Mouse (Mus musculus) intestine, embryonic 16.5 days (tissue): ENCODE results near the gene Apeh. TPM values are rescaled to one million over a fixed set of nuclear protein-coding genes. Genes with fewer than 3 reads are reported as not detected.

Experiments used
- ATAC-seq: fragments of 200-750 bp; cut with Nextera tagmentation; 2 replicates; pipeline ENCODE4 v1.8.0; 2017; ENCODE audit warnings: moderate TSS enrichment, moderate library complexity
- H3K27ac ChIP-seq: fragments of 300-500 bp; sonication (generic); 2 replicates; pipeline ENCODE4 v1.5.1; 2014; ENCODE audit warnings: mild to moderate bottlenecking, low read length
- H3K27me3 ChIP-seq: fragments of 300-500 bp; sonication (generic); replicated peaks from 2 replicates; pipeline ENCODE4 v1.6.1; 2014; ENCODE audit warnings: low read length, control low read depth, mixed read lengths; ENCODE audit not compliant: control insufficient read depth, insufficient read depth
- H3K36me3 ChIP-seq: fragments of 300-500 bp; sonication (generic); 2 replicates; pipeline ENCODE4 v1.6.1; 2014; ENCODE audit warnings: low read length, control low read depth; ENCODE audit not compliant: control insufficient read depth, insufficient read depth
- H3K4me1 ChIP-seq: fragments of 300-500 bp; sonication (generic); 2 replicates; pipeline ENCODE4 v1.6.1; 2014; ENCODE audit warnings: low read length, control low read depth, mixed read lengths; ENCODE audit not compliant: control insufficient read depth, insufficient read depth
- H3K4me2 ChIP-seq: fragments of 300-500 bp; sonication (generic); 2 replicates; pipeline ENCODE4 v1.6.1; 2014; ENCODE audit warnings: low read depth, low read length, control low read depth
- H3K4me3 ChIP-seq: fragments of 300-500 bp; sonication (generic); 2 replicates; pipeline ENCODE4 v1.5.1; 2014; ENCODE audit warnings: mild to moderate bottlenecking, low read length
- H3K9ac ChIP-seq: fragments of 300-500 bp; sonication (generic); 2 replicates; pipeline ENCODE4 v1.6.1; 2014; ENCODE audit warnings: low read depth, low read length
- H3K9me3 ChIP-seq: fragments of 300-500 bp; sonication (generic); 2 replicates; pipeline ENCODE4 v1.6.1; 2016; ENCODE audit warnings: low read length, control low read depth; ENCODE audit not compliant: control insufficient read depth
- WGBS: fragments of 180-500 bp; shearing (Covaris S2); extraction: QIAGEN DNeasy Blood & Tissue Kit; methylation state at CpG from one replicate; pipeline ENCODE4 v1.1.7; 2014; 5-methylcytosine and 5-hydroxymethylcytosine counted together
- polyA plus RNA-seq: library from polyadenylated mRNA; unstranded; fragments of >200 nt; fragmentation: Nextera tagmentation; extraction: Ambion mirVana; gene quantifications from 2 replicates; pipeline ENCODE4 v1.2.1, GENCODE M21; 2015

Apeh gene
- polyA plus RNA-seq, 1 experiment from 2014 or later, result 105 TPM

GRCm38 (mm10) chr9:108111101-108111592 is 16.7 kb upstream of the Apeh start:
- Histone ChIP-seq H3K4me3 (peak overlapping the region; percentile 27), H3K27me3 (0 out of 2 replicates have a peak, but pooled peaks cover 7% of the 10 kb centered on the region), H3K4me1 (peaks cover 20% of the 10 kb centered on the region), H3K4me2 (peak overlapping the region; percentile 56), H3K36me3 (no peaks in the 10 kb centered on the region), H3K27ac (peak overlapping the region; percentile 44), H3K9ac (peak overlapping the region; percentile 49), H3K9me3 (no peaks in the 10 kb centered on the region)
- peak; percentile 22 for ATAC-seq
- WGBS, result 8% methylated on average over 22 of the region's 22 CpGs

GRCm38 (mm10) chr9:108110160-108110559 is 15.8 kb upstream of the Apeh start:
- H3K27me3 ChIP-seq, result 0 out of 2 replicates have a peak, but pooled peaks cover 6% of the 10 kb centered on the region
- no peaks in the 10 kb centered on the region for H3K9me3 ChIP-seq
- H3K27ac ChIP-seq, result no peak overlapping the region
- WGBS, result 73% methylated on average over 16 of the region's 16 CpGs
- peaks cover 28% of the 10 kb centered on the region for H3K4me1 ChIP-seq
- peak overlapping the region; percentile 49 for H3K9ac ChIP-seq
- no peaks in the 10 kb centered on the region for H3K36me3 ChIP-seq
- H3K4me3 ChIP-seq, result peak overlapping the region; percentile 27
- no peak; the same call in 1 of the 2 replicates for ATAC-seq
- peak overlapping the region; percentile 56 for H3K4me2 ChIP-seq

- Histone ChIP-seq H3K36me3 (no peaks in the 10 kb centered on the region), H3K27me3 (no peaks in the 10 kb centered on the region), H3K27ac (no peak overlapping the region), H3K4me2 (no peak overlapping the region), H3K9me3 (no peaks in the 10 kb centered on the region), H3K4me1 (peaks cover 37% of the 10 kb centered on the region), H3K4me3 (no peak overlapping the region), H3K9ac (no peak overlapping the region)
- no peak for ATAC-seq
- WGBS, result 94% methylated on average over 16 of the region's 16 CpGs
Measured at GRCm38 (mm10) chr9:108107867-108108266, 13.5 kb upstream of the Apeh start.

- Histone ChIP-seq H3K36me3 (no peaks in the 10 kb centered on the region), H3K27ac (no peak overlapping the region), H3K4me3 (no peak overlapping the region), H3K9me3 (no peaks in the 10 kb centered on the region), H3K4me2 (no peak overlapping the region), H3K4me1 (peaks cover 33% of the 10 kb centered on the region), H3K9ac (peak overlapping the region; percentile 71; the same call in 1 of the 2 replicates), H3K27me3 (no peaks in the 10 kb centered on the region)
- 86% methylated on average over 23 of the region's 23 CpGs for WGBS
- no peak for ATAC-seq
Measured at GRCm38 (mm10) chr9:108106090-108106489, 11.7 kb upstream of the Apeh start.

GRCm38 (mm10) chr9:108105549-108105863 is 11.1 kb upstream of the Apeh start:
- Histone ChIP-seq H3K9ac (peak overlapping the region; percentile 71), H3K9me3 (no peaks in the 10 kb centered on the region), H3K27me3 (no peaks in the 10 kb centered on the region), H3K4me3 (peak overlapping the region; percentile 48; the same call in 1 of the 2 replicates), H3K36me3 (no peaks in the 10 kb centered on the region), H3K4me2 (peak overlapping the region; percentile 54), H3K4me1 (peaks cover 27% of the 10 kb centered on the region), H3K27ac (peak overlapping the region; percentile 77)
- no peak; the same call in 1 of the 2 replicates for ATAC-seq
- 84% methylated on average over 12 of the region's 12 CpGs for WGBS

GRCm38 (mm10) chr9:108104766-108105548 is 10.6 kb upstream of the Apeh start:
- Histone ChIP-seq H3K9me3 (no peaks in the 10 kb centered on the region), H3K27ac (peak overlapping the region; percentile 77), H3K27me3 (no peaks in the 10 kb centered on the region), H3K36me3 (no peaks in the 10 kb centered on the region), H3K4me3 (peak overlapping the region; percentile 48), H3K4me2 (peak overlapping the region; percentile 54), H3K9ac (peak overlapping the region; percentile 71), H3K4me1 (peaks cover 21% of the 10 kb centered on the region)
- 39% methylated on average over 31 of the region's 31 CpGs for WGBS
- peak; percentile 91 for ATAC-seq

GRCm38 (mm10) chr9:108099619-108100018 is 5.2 kb upstream of the Apeh start:
- no peak overlapping the region for H3K4me3 ChIP-seq
- WGBS, result 88% methylated on average over 8 of the region's 8 CpGs

GRCm38 (mm10) chr9:108095949-108096712 is 1.7 kb upstream of the Apeh start:
- ATAC-seq, result no peak
- Histone ChIP-seq H3K27ac (peak overlapping the region; percentile 28; the same call in 1 of the 2 replicates), H3K4me3 (no peak overlapping the region), H3K9ac (no peak overlapping the region), H3K9me3 (no peaks in the 10 kb centered on the region), H3K36me3 (0 out of 2 replicates have a peak, but pooled peaks cover 2% of the 10 kb centered on the region), H3K4me1 (peaks cover 28% of the 10 kb centered on the region), H3K27me3 (no peaks in the 10 kb centered on the region), H3K4me2 (0 out of 2 replicates have a peak overlapping the region, but pooled peaks have one; percentile 96)
- 53% methylated on average over 10 of the region's 10 CpGs for WGBS

More at GRCm38 (mm10) chr9:108099619-108100018, 5.2 kb upstream of the Apeh start:
- no peak for ATAC-seq
- Histone ChIP-seq H3K4me2 (no peak overlapping the region), H3K27me3 (no peaks in the 10 kb centered on the region), H3K4me1 (peaks cover 22% of the 10 kb centered on the region), H3K36me3 (no peaks in the 10 kb centered on the region), H3K9me3 (no peaks in the 10 kb centered on the region), H3K27ac (no peak overlapping the region), H3K9ac (no peak overlapping the region)

GRCm38 (mm10) chr9:108095518-108095917 is 1.1 kb upstream of the Apeh start:
- Histone ChIP-seq H3K9me3 (no peaks in the 10 kb centered on the region), H3K36me3 (peaks cover 5% of the 10 kb centered on the region; the same call in 1 of the 2 replicates), H3K27me3 (no peaks in the 10 kb centered on the region), H3K27ac (peak overlapping the region; percentile 87), H3K4me3 (peak overlapping the region; percentile 80), H3K4me1 (peaks cover 28% of the 10 kb centered on the region), H3K9ac (peak overlapping the region; percentile 85; the same call in 1 of the 2 replicates), H3K4me2 (peak overlapping the region; percentile 96)
- WGBS, result 6% methylated on average over 3 of the region's 3 CpGs
- 0 out of 2 replicates have a peak, but pooled peaks have one; percentile 14 for ATAC-seq
